Mouse (Mus musculus) lung, adult 2 months (tissue): ENCODE measurements at regions not wholly inside any gene's neighbourhood (a gene's known extent, or its start where the extent isn't known, plus 50 kb on each side); places are given as distances from the start of the nearest gene placed in this dataset.

Experiments used
- CTCF ChIP-seq: fragments of 200-500 bp; IDR thresholded peaks from 2 replicates; pipeline ENCODE4 v1.5.1; 2011; ENCODE audit warnings: mild to moderate bottlenecking, low read length, control low read depth; ENCODE audit not compliant: insufficient read depth
- POLR2A ChIP-seq: fragments of 200-500 bp; IDR thresholded peaks from 2 replicates; pipeline ENCODE4 v1.6.1; 2011; ENCODE audit warnings: low read depth, mild to moderate bottlenecking, control low read depth, low read length, borderline replicate concordance; ENCODE audit errors: extremely low read depth

DNA sequence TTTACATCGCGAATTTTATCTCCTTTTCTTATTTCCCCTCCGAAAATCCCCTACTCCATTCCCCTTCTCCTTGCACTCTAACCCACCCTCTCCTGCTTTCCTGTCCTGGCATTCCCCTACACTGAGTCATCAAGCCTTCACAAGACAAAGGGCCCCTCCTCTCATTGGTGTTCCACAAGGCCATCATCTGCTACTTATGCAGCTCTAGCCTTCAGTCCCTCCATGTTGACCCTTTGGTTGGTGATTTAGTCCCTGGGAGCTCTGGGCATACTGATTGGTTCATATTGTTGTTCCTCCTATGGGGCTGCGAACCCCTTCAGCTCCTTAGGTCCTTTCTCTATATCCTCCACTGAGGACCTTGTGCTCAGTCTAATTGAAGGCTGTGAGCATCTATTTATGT lies 239.0 kb upstream of the Arrdc4 start:
- TF ChIP-seq POLR2A (no peak), CTCF (no peak)
